Mouse (Mus musculus) ES-E14 (cell line): ENCODE measurements around the gene Dhx38. TPM values are rescaled to one million over a fixed set of nuclear protein-coding genes. Genes with fewer than 3 reads are reported as not detected.

Source experiments
- DNase-seq: peaks from one replicate; pipeline ENCODE4 v3.0.0-alpha.2; 2013; ENCODE audit warnings: low read depth, low spot score
- H3K27ac ChIP-seq: 2 replicates; pipeline ENCODE4 v1.5.1; 2012; ENCODE audit warnings: low read depth, mild to moderate bottlenecking, low read length, moderate library complexity, mixed read lengths; ENCODE audit not compliant: poor library complexity, insufficient read depth, severe bottlenecking
- H3K36me3 ChIP-seq: 2 replicates; pipeline ENCODE4 v1.6.1; 2012; ENCODE audit warnings: mild to moderate bottlenecking, low read length, moderate library complexity, mixed read lengths; ENCODE audit not compliant: control insufficient read depth, poor library complexity, insufficient read depth, severe bottlenecking
- H3K4me1 ChIP-seq, 2 experiments: fragments of 150-350 bp in 1 of 2; sonication (generic) in 1 of 2; 2 replicates each; pipeline ENCODE4 v1.6.1; 2012; ENCODE audit warnings: low read length in 2 of 2, mild to moderate bottlenecking in 1 of 2, mixed read lengths in 1 of 2; ENCODE audit not compliant: control insufficient read depth in 2 of 2, insufficient read depth in 2 of 2, poor library complexity in 1 of 2
- H3K4me3 ChIP-seq, 2 experiments: fragments of 150-350 bp in 1 of 2; sonication (generic) in 1 of 2; 2 replicates each; pipeline ENCODE4 v1.5.1; 2012; ENCODE audit warnings: low read length in 2 of 2, low read depth in 1 of 2, mild to moderate bottlenecking in 1 of 2, mixed read lengths in 1 of 2; ENCODE audit not compliant: insufficient read depth in 1 of 2, poor library complexity in 1 of 2, severe bottlenecking in 1 of 2
- H3K9ac ChIP-seq: 2 replicates; pipeline ENCODE4 v1.6.1; 2012; ENCODE audit warnings: low read depth, mild to moderate bottlenecking, low read length, mixed read lengths; ENCODE audit not compliant: poor library complexity, insufficient read depth, severe bottlenecking
- H3K9me3 ChIP-seq: fragments of 150-350 bp; sonication (generic); 2 replicates; pipeline ENCODE4 v1.6.1; 2012; ENCODE audit warnings: low read depth, mild to moderate bottlenecking, low read length; ENCODE audit not compliant: control insufficient read depth, insufficient read depth
- CHD2 ChIP-seq: IDR thresholded peaks from 2 replicates; pipeline ENCODE4 v1.6.1; 2014; ENCODE audit warnings: mild to moderate bottlenecking, low read depth, low read length, inconsistent platforms
- HCFC1 ChIP-seq: IDR thresholded peaks from 2 replicates; pipeline ENCODE4 v1.6.1; 2012; ENCODE audit warnings: low read length, inconsistent platforms, borderline replicate concordance; ENCODE audit not compliant: insufficient read depth
- MAFK ChIP-seq: IDR thresholded peaks from 2 replicates; pipeline ENCODE4 v1.6.1; 2014; ENCODE audit warnings: mild to moderate bottlenecking, low read depth, low read length, inconsistent platforms; ENCODE audit not compliant: insufficient read depth
- ZC3H11A ChIP-seq: IDR thresholded peaks from 2 replicates; pipeline ENCODE4 v1.6.1; 2012; ENCODE audit warnings: low read depth, mild to moderate bottlenecking, inconsistent platforms, low read length, borderline replicate concordance
- ZNF384 ChIP-seq: IDR thresholded peaks from 2 replicates; pipeline ENCODE4 v1.6.1; 2012; ENCODE audit warnings: low read depth, low read length, inconsistent platforms
- in situ Hi-C, 2 experiments: fragments of 600-800 bp; cut with MboI; formaldehyde crosslinking; loops; one replicate each; pipeline ENCODE4 v1.15.1; 2025; ENCODE audit warnings: low sequenced_read_pairs in 2 of 2, inconsistent platforms in 1 of 2; ENCODE audit not compliant: unreplicated experiment in 2 of 2
- total RNA-seq: library from RNA; depleted of rRNA; stranded (reverse); fragments of 300-350 nt; gene quantifications from 2 replicates; pipeline ENCODE4 v1.2.3, GENCODE M21; 2012

The Dhx38 gene
- total RNA-seq, 1 experiment = 61.8 TPM

- no peak overlapping the region for H3K4me3 ChIP-seq
- in situ Hi-C loops = no loop called here
- no peak overlapping the region for H3K9ac ChIP-seq
- H3K4me1 ChIP-seq = peaks cover 0 to 10% of the 10 kb centered on the region in 2 experiments; a peak in 1 of 4 replicates
- H3K9me3 ChIP-seq = no peaks in the 10 kb centered on the region
- H3K36me3 ChIP-seq = peaks cover 1% of the 10 kb centered on the region; the same call in 1 of the 2 replicates
- TF ChIP-seq CHD2 = no peak
- DNase-seq = no peak
- no peak overlapping the region for H3K27ac ChIP-seq
Observed at GRCm38 (mm10) chr8:109542165-109542564, 23.5 kb downstream of the Dhx38 start.

- peaks cover 0 to 8% of the 10 kb centered on the region in 2 experiments; a peak in 1 of 4 replicates for H3K4me1 ChIP-seq
- no peaks in the 10 kb centered on the region for H3K36me3 ChIP-seq
- TF ChIP-seq ZC3H11A = 0 out of 2 replicates have a peak, but pooled peaks have one; percentile 11
- TF ChIP-seq ZNF384 = no peak
- in situ Hi-C loops = no loop called here
- peak overlapping the region in 1 of 2 experiments; percentile 61; a peak in 2 of 4 replicates for H3K4me3 ChIP-seq
- no peak overlapping the region for H3K9ac ChIP-seq
- H3K9me3 ChIP-seq = no peaks in the 10 kb centered on the region
- DNase-seq = peak; percentile 87
- H3K27ac ChIP-seq = no peak overlapping the region
Observed at GRCm38 (mm10) chr8:109536703-109537102, 29.0 kb downstream of the Dhx38 start.

- Histone ChIP-seq H3K4me3 (peak overlapping the region in 1 of 2 experiments; percentile 20; a peak in 1 of 4 replicates), H3K4me1 (peaks cover 0 to 8% of the 10 kb centered on the region in 2 experiments; a peak in 1 of 4 replicates), H3K9ac (no peak overlapping the region), H3K9me3 (no peaks in the 10 kb centered on the region), H3K27ac (no peak overlapping the region), H3K36me3 (no peaks in the 10 kb centered on the region)
- in situ Hi-C loops = no loop called here
- 0 out of 2 replicates have a peak, but pooled peaks have one; percentile 41 for TF ChIP-seq ZNF384
- 0 out of 2 replicates have a peak, but pooled peaks have one; percentile 41 for TF ChIP-seq ZC3H11A
- TF ChIP-seq HCFC1 = no peak
- no peak for TF ChIP-seq MAFK
- peak; percentile 55 for DNase-seq
Observed at GRCm38 (mm10) chr8:109535140-109535990, 30.3 kb downstream of the Dhx38 start.

- TF ChIP-seq MAFK (no peak), HCFC1 (no peak), CHD2 (no peak)
- no peaks in the 10 kb centered on the region for H3K36me3 ChIP-seq
- H3K9ac ChIP-seq = no peak overlapping the region
- in situ Hi-C loops = no loop called here
- no peaks in the 10 kb centered on the region for H3K4me1 ChIP-seq
- H3K27ac ChIP-seq = no peak overlapping the region
- DNase-seq = no peak
- H3K9me3 ChIP-seq = no peaks in the 10 kb centered on the region
- H3K4me3 ChIP-seq = no peak overlapping the region
Observed at GRCm38 (mm10) chr8:109524008-109524407, 41.7 kb downstream of the Dhx38 start.

- H3K27ac ChIP-seq = no peak overlapping the region
- H3K4me1 ChIP-seq = no peaks in the 10 kb centered on the region
- H3K4me3 ChIP-seq = no peak overlapping the region
- in situ Hi-C loops = no loop called here
- no peak overlapping the region for H3K9ac ChIP-seq
- no peak for DNase-seq
- TF ChIP-seq HCFC1 = no peak
- no peak for TF ChIP-seq CHD2
- TF ChIP-seq MAFK = no peak
- TF ChIP-seq ZC3H11A = no peak
- TF ChIP-seq ZNF384 = no peak
- no peaks in the 10 kb centered on the region for H3K9me3 ChIP-seq
- no peaks in the 10 kb centered on the region for H3K36me3 ChIP-seq
Observed at GRCm38 (mm10) chr8:109505560-109505959, 60.1 kb downstream of the Dhx38 start.
